Mouse (Mus musculus) heart, embryonic 10.5 days (tissue): ENCODE measurements at regions not wholly inside any gene's neighbourhood (a gene's known extent, or its start where the extent isn't known, plus 50 kb on each side); places are given as distances from the start of the nearest gene placed in this dataset.

ENCODE experiments used
- DNase-seq: peaks from one replicate; pipeline ENCODE4 v3.0.0-alpha.2; 2017; ENCODE audit warnings: low spot score
- H3K27ac ChIP-seq: fragments of 300-500 bp; sonication (generic); 2 replicates; pipeline ENCODE4 v1.5.1; 2016; ENCODE audit warnings: mild to moderate bottlenecking
- H3K27me3 ChIP-seq: fragments of 300-500 bp; sonication (generic); 2 replicates; pipeline ENCODE4 v1.6.1; 2016; ENCODE audit warnings: mild to moderate bottlenecking; ENCODE audit not compliant: poor library complexity, insufficient read depth, severe bottlenecking
- H3K36me3 ChIP-seq: fragments of 300-500 bp; sonication (generic); 2 replicates; pipeline ENCODE4 v1.6.1; 2016; ENCODE audit warnings: mild to moderate bottlenecking, moderate library complexity
- H3K4me1 ChIP-seq: fragments of 300-500 bp; sonication (generic); 2 replicates; pipeline ENCODE4 v1.6.1; 2016; ENCODE audit warnings: mild to moderate bottlenecking
- H3K4me3 ChIP-seq: fragments of 300-500 bp; sonication (generic); 2 replicates; pipeline ENCODE4 v1.5.1; 2016; ENCODE audit warnings: mild to moderate bottlenecking, moderate library complexity
- H3K9me3 ChIP-seq: fragments of 300-500 bp; sonication (generic); 2 replicates; pipeline ENCODE4 v1.6.1; 2016; ENCODE audit warnings: mild to moderate bottlenecking, moderate library complexity
- WGBS: fragments of 180-500 bp; shearing (Covaris S2); methylation state at CpG from one replicate; pipeline ENCODE4 v1.1.7; 2016; 5-methylcytosine and 5-hydroxymethylcytosine counted together

- Histone ChIP-seq H3K9me3 (no peaks in the 10 kb centered on the region), H3K4me1 (no peaks in the 10 kb centered on the region), H3K27me3 (no peaks in the 10 kb centered on the region), H3K27ac (no peak overlapping the region), H3K36me3 (no peaks in the 10 kb centered on the region), H3K4me3 (no peak overlapping the region)
- no peak for DNase-seq
- WGBS = 82% methylated on average over 11 of the region's 11 CpGs
Measured at GRCm38 (mm10) chr14:67588627-67589026, 1579.6 kb upstream of the Gulo start.

DNA sequence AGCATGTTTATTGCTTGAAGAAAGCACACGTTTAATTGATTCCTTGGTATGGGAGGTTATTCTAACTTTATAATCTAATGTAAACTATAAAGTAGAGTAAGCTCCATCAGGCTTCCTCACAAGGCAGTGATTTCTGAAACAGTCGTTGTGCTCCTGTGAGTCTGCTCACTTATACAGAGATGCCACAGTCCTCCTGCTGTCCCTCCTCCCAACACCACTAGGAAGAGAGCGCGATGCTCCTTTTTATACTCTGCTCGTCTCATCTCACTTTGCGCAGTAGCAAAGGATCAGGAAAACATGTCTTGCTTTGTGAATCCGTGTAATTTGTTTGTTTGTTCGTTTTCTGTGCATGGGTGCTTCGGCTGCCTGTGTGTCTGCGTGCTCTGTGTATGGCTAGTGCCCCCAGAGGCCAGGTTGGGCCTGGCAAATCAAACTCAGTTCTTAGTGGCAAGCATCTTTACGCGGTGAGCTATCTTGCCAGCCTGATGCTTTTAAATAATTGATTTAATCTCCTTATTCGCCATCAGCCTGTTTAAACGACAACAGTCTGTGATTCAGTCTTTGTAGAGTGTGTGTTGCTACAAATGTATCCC, 1575.5 kb upstream of the Gulo start:
- no peak overlapping the region for H3K4me3 ChIP-seq
- no peak overlapping the region for H3K27ac ChIP-seq
- no peaks in the 10 kb centered on the region for H3K36me3 ChIP-seq
- H3K4me1 ChIP-seq = no peaks in the 10 kb centered on the region
- no peak for DNase-seq
- WGBS = 58% methylated on average over 14 of the region's 14 CpGs
- no peaks in the 10 kb centered on the region for H3K9me3 ChIP-seq
- no peaks in the 10 kb centered on the region for H3K27me3 ChIP-seq

- 81% methylated on average over 8 of the region's 8 CpGs for WGBS
- no peak overlapping the region for H3K27ac ChIP-seq
- no peaks in the 10 kb centered on the region for H3K9me3 ChIP-seq
- H3K36me3 ChIP-seq = no peaks in the 10 kb centered on the region
- H3K4me3 ChIP-seq = no peak overlapping the region
- no peaks in the 10 kb centered on the region for H3K27me3 ChIP-seq
- DNase-seq = no peak
- H3K4me1 ChIP-seq = no peaks in the 10 kb centered on the region
Measured at GRCm38 (mm10) chr14:67582201-67582782, 1573.3 kb upstream of the Gulo start.

GRCm38 (mm10) chr14:67574346-67574949, 1565.4 kb upstream of the Gulo start:
- H3K27me3 ChIP-seq = peaks cover 8% of the 10 kb centered on the region; the same call in 1 of the 2 replicates
- 80% methylated on average over 7 of the region's 7 CpGs for WGBS
- no peak overlapping the region for H3K27ac ChIP-seq
- no peak overlapping the region for H3K4me3 ChIP-seq
- no peak for DNase-seq
- H3K9me3 ChIP-seq = no peaks in the 10 kb centered on the region
- no peaks in the 10 kb centered on the region for H3K36me3 ChIP-seq
- H3K4me1 ChIP-seq = peaks cover 11% of the 10 kb centered on the region; the same call in 1 of the 2 replicates

- peaks cover 9% of the 10 kb centered on the region; the same call in 1 of the 2 replicates for H3K27me3 ChIP-seq
- no peaks in the 10 kb centered on the region for H3K9me3 ChIP-seq
- peaks cover 13% of the 10 kb centered on the region; the same call in 1 of the 2 replicates for H3K4me1 ChIP-seq
- no peaks in the 10 kb centered on the region for H3K36me3 ChIP-seq
- DNase-seq = no peak
- WGBS = 64% methylated on average over 12 of the region's 12 CpGs
- no peak overlapping the region for H3K27ac ChIP-seq
- no peak overlapping the region for H3K4me3 ChIP-seq
Measured at GRCm38 (mm10) chr14:67573451-67573995, 1564.5 kb upstream of the Gulo start.

DNA sequence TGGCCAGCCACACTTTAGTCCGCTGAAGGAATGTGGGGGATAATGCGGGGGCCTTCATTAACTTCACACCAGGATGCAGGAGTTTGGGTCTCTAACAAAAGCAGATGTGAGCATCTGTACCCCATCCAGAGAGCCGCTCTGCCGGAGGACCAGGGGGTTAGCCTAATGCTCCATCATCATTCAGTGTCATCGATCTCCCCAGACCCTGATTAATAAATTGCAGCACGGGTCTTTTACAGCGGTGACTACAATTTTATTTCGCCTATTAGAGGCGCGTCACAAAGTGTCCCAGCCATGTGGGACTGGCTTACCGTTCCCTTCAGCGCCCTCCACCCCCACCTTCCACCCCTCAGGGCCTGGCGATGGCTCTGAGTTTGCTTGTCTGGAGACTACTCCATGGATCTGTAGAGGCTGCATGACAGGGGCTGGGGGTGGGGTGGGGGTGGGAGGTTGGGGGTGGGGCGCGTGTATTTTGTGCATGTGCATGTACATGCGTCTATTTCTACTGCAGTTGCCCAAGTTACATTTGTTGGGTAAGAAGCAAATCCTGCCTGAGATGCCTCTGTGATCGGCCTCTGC, 1560.8 kb upstream of the Gulo start:
- no peaks in the 10 kb centered on the region for H3K9me3 ChIP-seq
- peaks cover 24% of the 10 kb centered on the region for H3K27me3 ChIP-seq
- H3K27ac ChIP-seq = no peak overlapping the region
- H3K4me3 ChIP-seq = no peak overlapping the region
- no peaks in the 10 kb centered on the region for H3K36me3 ChIP-seq
- WGBS = 63% methylated on average over 17 of the region's 17 CpGs
- peaks cover 13% of the 10 kb centered on the region; the same call in 1 of the 2 replicates for H3K4me1 ChIP-seq
- no peak for DNase-seq

DNA sequence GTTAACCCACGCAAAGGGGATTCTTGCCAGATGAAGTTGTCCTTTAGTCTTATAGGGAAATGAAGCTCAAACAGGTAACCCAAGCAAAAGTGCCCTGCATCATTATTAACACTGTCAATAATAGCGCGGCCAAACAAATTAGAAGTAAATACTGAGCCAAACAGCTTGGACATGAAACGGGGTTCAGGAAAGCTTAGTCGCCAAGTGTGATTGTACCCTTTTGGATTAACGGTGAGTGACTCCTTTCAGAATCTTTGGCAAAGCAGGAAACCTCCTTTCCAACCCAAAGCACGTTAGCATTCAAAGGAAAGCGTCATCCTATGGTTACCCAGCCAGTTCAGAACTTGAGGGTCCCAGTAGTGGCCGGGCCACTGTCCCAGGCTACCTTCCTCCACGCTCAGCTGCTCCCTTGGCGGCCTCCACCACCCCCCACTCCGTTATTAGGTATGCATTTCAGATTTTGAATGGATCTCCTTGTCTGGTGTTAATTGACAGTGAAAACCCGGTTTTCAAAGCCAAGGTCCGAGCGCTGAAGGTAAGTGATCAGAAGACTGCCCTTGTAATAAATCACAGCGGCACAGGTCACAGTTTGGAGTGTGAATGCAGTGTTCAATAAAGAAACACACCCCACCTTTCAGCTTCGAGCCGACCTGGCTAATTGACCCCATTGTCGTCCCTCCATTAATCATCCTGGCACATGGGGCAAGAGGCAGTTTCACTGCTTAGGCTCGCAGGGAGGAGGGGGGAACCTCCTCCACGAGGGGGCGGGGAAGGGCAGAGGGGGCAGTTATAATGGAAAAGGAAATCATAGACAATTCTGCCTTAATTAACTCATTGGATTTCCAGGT, 1560.1 kb upstream of the Gulo start:
- H3K4me1 ChIP-seq = peaks cover 13% of the 10 kb centered on the region; the same call in 1 of the 2 replicates
- H3K4me3 ChIP-seq = no peak overlapping the region
- no peak overlapping the region for H3K27ac ChIP-seq
- no peaks in the 10 kb centered on the region for H3K9me3 ChIP-seq
- WGBS = 55% methylated on average over 22 of the region's 22 CpGs
- no peaks in the 10 kb centered on the region for H3K36me3 ChIP-seq
- no peak for DNase-seq
- H3K27me3 ChIP-seq = peaks cover 24% of the 10 kb centered on the region

DNA sequence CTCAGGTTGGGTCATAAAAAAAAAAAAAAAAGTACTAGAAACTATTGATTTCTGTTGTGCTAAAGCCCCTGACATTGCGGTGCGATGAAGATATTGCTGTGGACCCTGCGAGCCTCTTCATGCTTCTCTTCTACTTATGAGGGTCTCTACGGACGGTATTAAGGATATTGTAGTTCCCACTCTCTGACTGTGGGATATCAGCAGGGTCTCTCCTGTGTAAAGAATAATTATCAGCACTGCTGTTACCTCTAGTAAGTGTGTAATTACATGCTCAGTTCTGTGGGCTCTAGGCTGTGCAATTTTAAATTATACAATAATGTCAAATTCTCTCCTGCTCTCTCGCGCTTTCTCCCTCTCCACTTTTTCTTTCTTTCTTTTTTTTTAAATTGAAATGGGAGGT, 1545.9 kb upstream of the Gulo start:
- Histone ChIP-seq H3K36me3 (no peaks in the 10 kb centered on the region), H3K4me1 (0 out of 2 replicates have a peak, but pooled peaks cover 2% of the 10 kb centered on the region), H3K27ac (no peak overlapping the region), H3K27me3 (no peaks in the 10 kb centered on the region), H3K4me3 (no peak overlapping the region), H3K9me3 (no peaks in the 10 kb centered on the region)
- no peak for DNase-seq
- WGBS = 93% methylated on average over 7 of the region's 7 CpGs

DNA sequence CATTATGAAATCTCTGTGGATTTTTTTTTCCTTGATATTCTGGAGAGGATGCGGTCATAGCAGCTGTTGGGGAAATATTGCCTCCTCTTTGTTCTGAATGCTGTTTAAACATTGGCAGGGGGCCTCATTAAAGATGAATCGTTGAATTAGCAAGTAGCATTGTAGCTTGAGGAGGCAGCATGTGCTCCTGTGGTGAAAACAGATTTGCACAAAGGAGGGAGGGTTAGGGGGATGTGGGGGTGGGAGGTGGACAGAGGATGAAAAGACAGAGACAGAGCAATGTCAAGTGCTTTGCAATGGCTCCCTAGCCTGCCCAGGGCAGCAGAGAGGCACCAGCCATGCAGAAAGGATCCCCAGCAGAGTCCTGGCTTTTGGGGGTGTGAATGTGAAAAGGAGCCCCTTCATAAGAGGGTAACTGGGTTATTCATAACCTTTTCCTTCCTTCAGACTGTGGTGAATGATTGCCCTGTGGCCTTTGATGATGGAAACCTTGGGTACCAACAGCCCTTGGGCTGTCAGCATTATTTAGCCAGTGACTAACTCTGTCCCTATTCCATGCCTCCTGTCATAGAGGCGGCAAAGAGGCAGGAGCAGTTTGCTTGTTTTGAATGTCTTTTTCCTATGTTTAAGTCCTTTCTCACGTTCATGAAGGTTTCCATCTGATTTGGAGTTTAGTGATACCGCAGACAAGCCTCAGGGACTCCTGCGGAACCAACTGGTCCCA, 1541.6 kb upstream of the Gulo start:
- no peak overlapping the region for H3K4me3 ChIP-seq
- H3K9me3 ChIP-seq = no peaks in the 10 kb centered on the region; the same call in 1 of the 2 replicates
- H3K36me3 ChIP-seq = no peaks in the 10 kb centered on the region
- no peaks in the 10 kb centered on the region for H3K27me3 ChIP-seq
- no peak overlapping the region for H3K27ac ChIP-seq
- no peaks in the 10 kb centered on the region for H3K4me1 ChIP-seq
- WGBS = 77% methylated on average over 6 of the region's 6 CpGs
- DNase-seq = no peak

DNA sequence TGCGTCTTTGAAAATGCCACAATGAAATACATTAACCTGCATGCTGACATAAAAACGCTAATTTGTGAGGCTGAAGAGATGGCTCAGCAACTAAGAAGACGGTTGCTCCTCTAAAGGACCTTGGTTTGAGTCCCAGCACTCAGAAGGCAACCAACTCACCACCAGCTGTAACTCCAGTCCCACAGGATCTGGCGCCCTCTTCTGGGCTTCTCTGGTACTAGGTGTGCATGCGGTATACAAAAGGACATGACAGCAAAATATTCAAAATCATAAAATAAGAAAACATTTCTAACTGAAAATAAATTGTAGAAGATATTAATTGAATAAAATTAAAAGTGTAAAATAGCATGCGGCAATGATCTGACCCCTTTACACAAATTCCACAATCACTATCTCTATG, 1539.7 kb upstream of the Gulo start:
- peaks cover under 1% of the 10 kb centered on the region; the same call in 1 of the 2 replicates for H3K9me3 ChIP-seq
- H3K36me3 ChIP-seq = no peaks in the 10 kb centered on the region
- no peaks in the 10 kb centered on the region for H3K27me3 ChIP-seq
- DNase-seq = no peak
- no peak overlapping the region for H3K27ac ChIP-seq
- H3K4me3 ChIP-seq = no peak overlapping the region
- H3K4me1 ChIP-seq = no peaks in the 10 kb centered on the region
- WGBS = 86% methylated on average over 6 of the region's 6 CpGs

DNA sequence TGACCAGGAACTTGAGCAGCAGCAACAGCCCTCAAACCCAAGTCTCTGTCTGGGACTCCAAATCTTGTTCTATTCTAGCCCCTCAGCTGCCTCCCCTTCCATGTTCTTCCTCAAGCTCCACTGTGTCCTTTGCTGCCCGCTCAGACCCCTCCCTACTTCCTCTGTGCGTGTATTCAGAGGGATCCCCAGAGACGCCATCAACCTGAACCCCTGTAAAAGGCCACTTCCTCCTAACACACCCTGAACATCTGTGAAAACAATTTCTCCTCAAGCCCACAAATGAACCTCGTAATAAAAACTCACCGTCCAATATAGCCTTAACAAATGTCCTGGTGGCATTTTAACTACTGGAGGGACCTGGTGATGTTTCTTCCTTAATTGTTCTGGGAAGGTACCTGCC, 1536.0 kb upstream of the Gulo start:
- WGBS = 75% methylated on average over 5 of the region's 5 CpGs
- DNase-seq = no peak
- H3K4me1 ChIP-seq = 0 out of 2 replicates have a peak, but pooled peaks cover 4% of the 10 kb centered on the region
- no peaks in the 10 kb centered on the region for H3K36me3 ChIP-seq
- no peak overlapping the region for H3K4me3 ChIP-seq
- no peaks in the 10 kb centered on the region for H3K27me3 ChIP-seq
- H3K27ac ChIP-seq = no peak overlapping the region
- H3K9me3 ChIP-seq = peaks cover 6% of the 10 kb centered on the region

DNA sequence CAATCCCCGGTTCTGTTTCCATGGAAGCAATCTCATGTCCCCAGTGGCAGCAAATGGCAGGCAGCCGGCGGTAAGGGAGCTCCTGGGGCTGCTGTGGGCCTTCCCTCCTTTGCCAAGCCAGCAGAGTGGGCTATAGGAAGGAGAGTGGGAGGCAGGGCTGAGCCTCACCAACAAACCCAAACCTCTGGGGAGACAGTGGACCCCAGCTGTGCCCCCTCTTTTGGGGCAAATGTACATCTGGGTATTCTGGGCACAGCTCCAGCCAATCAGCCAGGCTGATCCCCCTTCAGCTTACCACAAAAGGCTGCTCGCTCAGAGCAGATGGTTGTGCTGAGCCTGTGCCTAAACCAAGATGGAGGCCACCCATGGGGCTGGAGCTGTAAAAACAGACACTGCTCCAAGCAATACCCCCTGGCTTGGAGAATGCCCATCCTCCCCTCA, 1532.3 kb upstream of the Gulo start:
- DNase-seq = no peak

More for the DNA sequence above, 1532.3 kb upstream of the Gulo start:
- Histone ChIP-seq H3K4me1 (peaks cover 11% of the 10 kb centered on the region), H3K36me3 (no peaks in the 10 kb centered on the region), H3K9me3 (peaks cover 6% of the 10 kb centered on the region), H3K4me3 (no peak overlapping the region), H3K27ac (no peak overlapping the region), H3K27me3 (no peaks in the 10 kb centered on the region)
- 37% methylated on average over 4 of the region's 4 CpGs for WGBS
